Mouse (Mus musculus): ENCODE data around the gene Osbpl6.

DNA sequence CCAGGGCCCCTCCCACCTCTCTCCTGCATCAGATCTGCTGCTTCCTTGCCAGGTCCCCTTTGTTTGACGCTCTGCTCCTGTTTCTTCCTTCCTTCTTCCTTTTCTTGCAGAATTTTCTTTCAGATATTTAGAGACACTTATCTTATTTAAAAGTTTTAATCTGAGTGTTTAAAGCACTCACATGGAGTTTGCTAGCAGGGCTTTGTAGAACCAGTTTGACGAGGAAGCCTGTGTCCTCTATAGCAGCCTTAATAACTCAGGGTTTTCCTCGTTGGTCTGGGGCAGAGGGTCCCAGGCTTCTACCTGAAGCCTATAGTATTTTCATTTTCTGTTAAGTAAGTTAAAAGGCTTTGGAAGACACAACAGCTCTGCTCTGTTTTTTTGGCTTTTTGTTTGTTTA, 20.5 kb downstream of the Osbpl6 start:
- no peak for TF ChIP-seq MXI1 (IDR thresholded peaks at IDR 0.05; ENCODE audit: low read depth, low read length)
- TF ChIP-seq GATA1 (IDR thresholded peaks at IDR 0.05; ENCODE audit: low read depth, low read length): no peak
- TF ChIP-seq CHD1 (IDR thresholded peaks at IDR 0.05; ENCODE audit: low read depth, low read length): no peak
- TF ChIP-seq CTCF (IDR thresholded peaks at IDR 0.05 in 2 of 3, conservative IDR thresholded peaks at IDR 0.05 in 1 of 3; ENCODE audit: control insufficient read depth in 1 of 3, insufficient read depth in 1 of 3, low read depth in 2 of 3, low read length in 3 of 3, poor library complexity in 1 of 3, severe bottlenecking in 1 of 3): no peak
- TF ChIP-seq E2F4 (IDR thresholded peaks at IDR 0.05; ENCODE audit: borderline replicate concordance, low read depth, low read length): no peak
- TF ChIP-seq TBP (IDR thresholded peaks at IDR 0.05; ENCODE audit: low read depth, low read length): no peak
- TF ChIP-seq POLR2A (IDR thresholded peaks at IDR 0.05; ENCODE audit: control insufficient read depth in 1 of 2, insufficient read depth in 1 of 2, low read depth in 1 of 2, low read length in 2 of 2, poor library complexity in 1 of 2): no peak
- no peak for TF ChIP-seq TCF12 (IDR thresholded peaks at IDR 0.05; ENCODE audit: low read depth, low read length)
- no peak for TF ChIP-seq POLR2AphosphoS5 (IDR thresholded peaks at IDR 0.05; ENCODE audit: borderline replicate concordance, low read depth, low read length)
- TF ChIP-seq MAFK (IDR thresholded peaks at IDR 0.05; ENCODE audit: borderline replicate concordance, low read depth, low read length): no peak
- no peak for TF ChIP-seq ETS1 (IDR thresholded peaks at IDR 0.05; ENCODE audit: low read depth, low read length)
- no peak for TF ChIP-seq CHD2 (IDR thresholded peaks at IDR 0.05; ENCODE audit: low read length)
- TF ChIP-seq EP300 (IDR thresholded peaks at IDR 0.05; ENCODE audit: low read depth in 1 of 2, low read length in 2 of 2): no peak

Measured in MEL (cell line).